Mouse (Mus musculus) ovary, adult 18-20 months (tissue): ENCODE measurements around the gene Apc2.

Experiments
- DNase-seq: peaks from one replicate; pipeline ENCODE4 v3.0.0; 2022; ENCODE audit warnings: low spot score, mixed read lengths

Apc2 gene

GRCm38 (mm10) chr10:80294311-80294710 is 1.5 kb upstream of the Apc2 start:
- DNase-seq: no peak

- DNase-seq: no peak
Observed at GRCm38 (mm10) chr10:80294788-80295303, 931 bp upstream of the Apc2 start.

DNA sequence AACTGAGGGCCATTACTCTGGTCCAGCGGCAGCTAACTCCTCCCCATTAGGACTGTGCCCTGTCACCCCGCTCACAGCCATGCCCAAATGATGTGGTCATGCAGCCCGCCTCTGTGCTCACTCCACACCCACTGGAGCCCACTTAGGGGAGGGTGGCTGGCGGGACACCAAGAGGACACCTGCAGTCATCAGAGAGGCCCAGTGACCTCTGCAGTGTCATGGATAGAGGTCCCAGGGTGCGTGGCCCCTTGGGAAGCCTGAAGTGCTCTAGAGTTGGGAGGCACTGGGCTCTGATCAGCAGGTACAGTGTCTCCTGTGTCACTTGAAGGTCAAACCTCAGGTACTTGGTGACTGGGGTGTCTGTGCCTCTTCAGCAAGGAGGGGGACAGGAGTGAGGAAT is 1.0 kb downstream of the Apc2 start:
- DNase-seq: no peak

- no peak for DNase-seq
Observed at GRCm38 (mm10) chr10:80297526-80298133, 1.9 kb downstream of the Apc2 start.

DNA sequence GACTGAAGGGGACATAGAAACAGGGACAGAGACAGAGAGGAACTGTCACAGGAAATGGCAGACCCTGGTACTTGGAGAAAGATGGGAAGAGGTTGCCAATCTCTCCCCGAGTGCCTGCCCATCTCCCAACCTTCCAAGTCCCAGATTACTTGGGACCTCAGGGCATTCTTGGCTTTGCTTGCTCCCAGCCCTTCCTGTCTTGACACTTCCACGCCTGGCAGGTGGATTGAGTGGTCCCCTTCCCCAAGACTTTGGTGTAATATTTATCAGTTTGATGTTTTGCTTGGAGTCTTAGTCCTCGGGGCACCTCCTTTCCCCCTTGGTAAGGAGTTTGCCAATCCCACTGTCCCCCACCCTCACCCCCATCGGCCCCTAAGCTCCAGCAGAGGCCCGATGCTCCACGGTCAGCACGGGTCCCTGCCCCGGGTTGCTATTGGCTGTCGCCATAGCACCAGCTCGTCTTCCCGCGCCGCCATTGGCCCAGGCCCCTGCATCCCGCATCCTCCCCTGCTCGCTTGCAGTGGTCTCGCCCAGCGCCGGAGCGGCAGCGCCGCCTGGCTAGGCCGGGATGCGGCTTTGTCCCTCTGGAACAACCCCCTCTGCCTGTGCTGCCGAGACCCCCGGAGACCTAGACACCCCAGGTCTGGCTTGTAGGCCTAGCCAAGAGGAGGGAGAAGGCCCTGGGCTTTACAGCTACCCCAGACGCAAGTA is 2.9 kb downstream of the Apc2 start:
- no peak for DNase-seq

DNA sequence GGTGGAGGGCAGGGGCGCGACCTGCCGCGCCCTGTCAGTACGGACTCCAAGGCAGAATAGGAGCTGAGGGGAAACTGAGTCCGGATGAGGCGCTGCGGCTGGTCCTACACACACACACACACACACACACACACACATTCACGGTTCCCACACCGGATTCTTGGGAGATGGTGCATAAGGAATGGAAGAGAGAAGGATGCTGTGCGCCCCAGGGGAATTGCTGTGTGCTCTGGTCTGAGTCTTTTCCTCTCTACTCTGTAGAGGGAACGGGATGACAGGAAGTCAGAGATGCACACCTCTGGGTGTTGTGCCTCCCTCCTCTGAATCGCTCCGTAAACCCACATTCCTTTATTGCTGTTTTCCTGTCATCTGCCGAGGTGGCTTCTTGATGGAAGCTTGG is 3.5 kb downstream of the Apc2 start:
- DNase-seq: no peak

DNA sequence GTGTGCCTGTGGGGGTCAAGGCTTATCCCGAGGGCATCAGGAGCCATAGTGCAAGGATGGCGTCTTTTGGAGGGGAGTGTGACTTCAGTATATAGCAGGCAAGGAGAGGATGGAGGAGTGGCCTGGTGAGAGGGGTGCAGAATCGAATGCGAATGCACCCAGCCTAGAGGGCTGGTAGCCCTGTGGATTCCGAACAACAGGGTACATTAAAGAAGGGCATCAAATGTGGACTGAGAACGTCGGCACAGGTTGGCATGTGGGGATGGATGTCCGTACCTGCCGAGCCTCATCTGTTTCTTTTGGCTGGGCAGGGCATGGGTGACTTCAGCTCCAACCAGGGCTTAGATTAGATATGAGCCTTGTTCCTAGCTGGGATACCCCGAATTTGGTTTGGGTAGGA is 4.0 kb downstream of the Apc2 start:
- no peak for DNase-seq

DNA sequence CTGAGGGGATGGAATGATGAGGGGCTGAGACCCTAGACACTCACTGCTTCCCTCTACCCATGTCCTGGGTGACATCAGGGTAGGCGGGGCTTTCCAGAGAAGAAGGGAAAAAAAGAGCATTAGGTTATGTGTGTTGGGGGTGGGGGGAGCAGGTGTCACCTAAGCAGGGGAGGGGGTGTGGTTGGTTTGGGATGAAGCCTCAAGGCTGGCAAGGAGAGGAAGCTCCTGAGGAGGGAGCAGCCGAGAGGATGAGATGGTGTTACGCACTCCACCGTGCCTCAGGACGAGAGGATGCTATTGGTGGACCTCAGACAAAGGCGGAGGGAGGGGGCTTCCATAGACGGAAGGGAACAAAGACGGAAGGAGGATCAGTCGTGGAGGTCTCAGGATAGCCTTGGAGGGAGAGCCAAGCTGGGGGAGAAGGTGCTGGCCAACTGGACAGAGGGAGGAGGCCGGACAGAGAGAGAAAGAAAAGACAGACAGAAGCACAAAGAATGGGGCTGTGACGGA is 5.0 kb downstream of the Apc2 start:
- DNase-seq: no peak

- DNase-seq: no peak
Observed at GRCm38 (mm10) chr10:80301256-80302081, 5.7 kb downstream of the Apc2 start.

- no peak for DNase-seq
Observed at GRCm38 (mm10) chr10:80302082-80302355, 6.2 kb downstream of the Apc2 start.

DNA sequence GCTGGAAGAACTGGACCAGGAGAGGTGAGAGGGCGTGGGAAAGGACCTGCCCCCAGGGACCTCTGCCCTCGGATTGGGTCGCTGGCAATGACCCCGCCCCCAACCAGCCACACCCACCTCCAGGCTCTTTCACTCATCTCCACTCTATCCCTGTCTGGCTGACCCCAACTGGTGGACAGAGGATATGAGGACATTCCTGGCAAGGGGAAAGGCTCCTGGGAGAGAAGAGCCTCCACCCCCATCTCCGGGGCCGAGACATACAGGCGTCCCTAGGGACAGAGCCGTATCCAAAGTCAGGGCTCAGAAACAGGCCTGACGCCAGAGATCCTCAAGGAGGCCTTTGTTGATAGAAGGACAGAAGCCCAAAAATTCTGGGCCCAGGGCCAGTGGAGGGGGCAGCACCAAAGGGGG is 6.7 kb downstream of the Apc2 start:
- peak; percentile 44 for DNase-seq

DNA sequence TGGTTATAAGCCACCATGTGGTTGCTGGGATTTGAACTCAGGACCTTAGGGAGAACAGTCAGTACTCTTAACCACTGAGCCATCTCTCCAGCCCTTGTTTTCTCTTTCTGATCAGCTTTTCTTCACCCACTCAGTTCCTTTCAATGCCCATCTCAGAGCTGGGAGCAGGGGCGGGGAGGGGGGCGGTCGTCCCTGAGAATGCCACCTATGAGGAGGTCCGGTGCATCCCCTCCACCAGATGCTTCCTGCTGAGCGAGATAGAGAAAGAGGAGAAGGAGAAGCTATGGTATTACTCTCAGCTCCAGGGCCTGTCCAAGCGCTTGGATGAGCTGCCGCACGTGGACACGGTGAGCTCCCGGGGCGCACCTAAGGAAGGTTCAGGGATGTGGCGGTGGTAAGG is 8.7 kb downstream of the Apc2 start:
- no peak for DNase-seq

- no peak for DNase-seq
Observed at GRCm38 (mm10) chr10:80304862-80305261, 9.1 kb downstream of the Apc2 start.

- no peak for DNase-seq
Observed at GRCm38 (mm10) chr10:80311560-80311959, 15.8 kb downstream of the Apc2 start.

- DNase-seq: no peak
Observed at GRCm38 (mm10) chr10:80312586-80313504, 17.1 kb downstream of the Apc2 start.

- DNase-seq: no peak
Observed at GRCm38 (mm10) chr10:80313627-80314201, 17.9 kb downstream of the Apc2 start.

DNA sequence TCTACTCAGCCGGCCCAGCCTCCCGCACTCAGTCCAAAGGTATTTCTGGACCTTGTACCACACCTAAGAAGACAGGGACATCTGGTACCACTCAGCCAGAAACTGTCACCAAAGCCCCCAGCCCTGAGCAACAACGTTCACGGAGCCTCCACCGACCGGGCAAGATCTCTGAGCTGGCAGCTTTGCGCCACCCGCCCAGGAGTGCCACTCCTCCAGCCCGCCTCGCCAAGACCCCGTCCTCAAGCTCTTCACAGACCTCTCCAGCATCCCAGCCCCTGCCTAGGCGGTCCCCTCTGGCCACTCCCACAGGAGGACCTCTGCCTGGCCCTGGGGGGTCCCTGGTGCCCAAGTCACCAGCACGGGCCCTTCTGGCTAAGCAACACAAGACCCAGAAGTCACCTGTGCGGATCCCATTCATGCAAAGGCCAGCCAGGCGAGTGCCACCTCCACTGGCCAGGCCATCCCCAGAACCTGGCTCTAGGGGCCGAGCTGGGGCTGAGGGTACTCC is 18.8 kb downstream of the Apc2 start:
- DNase-seq: no peak

- DNase-seq: no peak
Observed at GRCm38 (mm10) chr10:80315315-80315714, 19.5 kb downstream of the Apc2 start.

- no peak for DNase-seq
Observed at GRCm38 (mm10) chr10:80316359-80316781, 20.6 kb downstream of the Apc2 start.

- DNase-seq: no peak
Observed at GRCm38 (mm10) chr10:80317011-80317410, 21.2 kb downstream of the Apc2 start.

DNA sequence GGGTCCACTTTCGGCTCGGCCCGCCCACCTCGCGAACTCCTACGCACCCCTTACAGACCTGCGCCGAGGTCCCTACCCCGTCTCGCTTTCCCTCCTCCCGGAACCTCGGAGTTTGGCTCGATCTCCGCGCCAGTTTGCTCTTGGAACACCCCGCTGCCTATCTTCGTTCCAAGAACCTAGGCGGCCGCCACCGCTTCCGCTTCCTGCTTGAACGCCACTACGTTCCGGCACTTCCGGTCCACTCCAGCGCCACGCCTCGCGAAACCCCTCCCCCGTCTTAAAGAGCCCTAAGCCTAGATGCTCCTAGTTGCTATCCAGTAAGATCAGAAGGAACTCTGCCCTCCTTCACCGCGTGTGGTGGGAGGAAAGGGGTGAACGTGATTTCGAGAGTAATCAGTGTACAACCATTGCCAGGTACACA is 24.6 kb downstream of the Apc2 start, which contains the start of gene 2310011J03Rik:
2310011J03Rik (minus strand) TSS at position 198 of the 421 bp plus-strand sequence.
- DNase-seq: peak; percentile 83
